Mouse (Mus musculus) erythroblast, embryonic 14.5 days (primary cell): Measurements from ENCODE around the gene Slain2. TPM values are rescaled to one million over a fixed set of nuclear protein-coding genes. Genes with fewer than 3 reads are reported as not detected.
"Not testable (repeated sequence)": the region's sequence is repeated elsewhere in the genome, so short reads cannot be mapped to it uniquely, and the experiment has no call there.

Source experiments
- H3K27me3 ChIP-seq: 2 replicates; pipeline ENCODE4 v1.6.1; 2012; ENCODE audit warnings: inconsistent platforms; ENCODE audit not compliant: control insufficient read depth
- H3K36me3 ChIP-seq: 2 replicates; pipeline ENCODE4 v1.6.1; 2012; ENCODE audit warnings: mild to moderate bottlenecking, inconsistent platforms; ENCODE audit not compliant: control insufficient read depth
- H3K4me1 ChIP-seq: 2 replicates; pipeline ENCODE4 v1.6.1; 2012; ENCODE audit warnings: inconsistent platforms; ENCODE audit not compliant: control insufficient read depth
- H3K4me3 ChIP-seq: replicated peaks from 2 replicates; pipeline ENCODE3; 2012; ENCODE audit warnings: moderate library complexity, mild to moderate bottlenecking, inconsistent platforms
- H3K9me3 ChIP-seq: 2 replicates; pipeline ENCODE4 v1.6.1; 2012; ENCODE audit warnings: low read length, inconsistent platforms, mixed read lengths; ENCODE audit not compliant: control insufficient read depth
- GATA1 ChIP-seq: IDR thresholded peaks from 2 replicates; pipeline ENCODE4 v1.6.1; 2012; ENCODE audit warnings: low read length, inconsistent platforms, mixed read lengths
- TAL1 ChIP-seq: IDR thresholded peaks from 3 replicates; pipeline ENCODE4 v1.6.1; 2012; ENCODE audit warnings: low read length, inconsistent platforms, mixed read lengths
- polyA plus RNA-seq: library from polyadenylated mRNA; stranded (reverse); fragments of >175 nt; gene quantifications from 2 replicates; pipeline ENCODE4 v1.2.3, GENCODE M21; 2012

The Slain2 gene
- polyA plus RNA-seq, 1 experiment: 0.08 TPM

GRCm38 (mm10) chr5:72922796-72923195, 8.7 kb downstream of the Slain2 start:
- no peak for TF ChIP-seq TAL1
- no peak for TF ChIP-seq GATA1
- Histone ChIP-seq H3K4me3 (no peak overlapping the region), H3K9me3 (no peaks in the 10 kb centered on the region), H3K4me1 (no peaks in the 10 kb centered on the region), H3K27me3 (no peaks in the 10 kb centered on the region), H3K36me3 (no peaks in the 10 kb centered on the region)

GRCm38 (mm10) chr5:72927074-72927473, 13.0 kb downstream of the Slain2 start:
- Histone ChIP-seq H3K4me1 (no peaks in the 10 kb centered on the region), H3K9me3 (no peaks in the 10 kb centered on the region), H3K4me3 (no peak overlapping the region), H3K27me3 (no peaks in the 10 kb centered on the region), H3K36me3 (no peaks in the 10 kb centered on the region)
- no peak for TF ChIP-seq GATA1
- TF ChIP-seq TAL1: no peak

DNA sequence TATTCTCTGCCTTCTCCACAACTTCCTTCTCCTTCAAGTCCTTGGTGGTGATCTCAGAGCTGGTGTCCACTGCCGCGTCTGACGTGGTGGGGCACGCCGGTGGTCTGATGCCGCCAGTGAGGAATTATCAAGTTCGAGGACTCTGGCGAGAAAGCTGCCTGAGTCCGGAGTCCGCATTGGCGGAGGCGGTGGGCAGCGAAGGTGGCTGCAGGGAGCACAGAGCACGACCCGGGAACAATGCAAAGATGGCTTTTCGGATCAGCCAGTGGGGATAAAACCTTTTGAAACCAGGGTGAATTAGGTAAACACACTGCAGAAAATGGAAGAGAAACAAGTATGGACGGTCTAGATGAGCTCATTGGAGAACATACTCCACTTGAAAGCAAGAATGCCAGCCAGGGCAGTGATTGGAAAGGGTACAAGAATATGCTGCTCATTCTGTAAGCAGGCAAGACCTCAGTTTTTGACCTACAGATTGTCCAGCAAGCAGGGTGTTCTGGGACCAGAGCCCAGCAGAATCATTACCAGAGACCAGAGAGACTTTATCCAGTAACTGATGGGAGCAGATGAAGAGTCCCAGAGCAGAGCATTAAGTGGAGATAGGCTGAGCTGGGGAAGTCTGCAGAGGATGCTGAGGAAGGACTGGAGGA, 19.0 kb downstream of the Slain2 start:
- TF ChIP-seq TAL1 (no peak), GATA1 (no peak)

GRCm38 (mm10) chr5:72938421-72938820, 24.3 kb downstream of the Slain2 start:
- H3K27me3 ChIP-seq, H3K4me3 ChIP-seq, H3K4me1 ChIP-seq, H3K9me3 ChIP-seq, H3K36me3 ChIP-seq: not testable (repeated sequence)

More for the DNA sequence above, 19.0 kb downstream of the Slain2 start:
- H3K36me3 ChIP-seq: no peaks in the 10 kb centered on the region
- H3K4me1 ChIP-seq: no peaks in the 10 kb centered on the region
- no peaks in the 10 kb centered on the region for H3K9me3 ChIP-seq
- H3K4me3 ChIP-seq: no peak overlapping the region
- no peaks in the 10 kb centered on the region for H3K27me3 ChIP-seq

GRCm38 (mm10) chr5:72939311-72939710, 25.2 kb downstream of the Slain2 start:
- no peaks in the 10 kb centered on the region for H3K4me1 ChIP-seq
- no peaks in the 10 kb centered on the region for H3K27me3 ChIP-seq
- H3K36me3 ChIP-seq: no peaks in the 10 kb centered on the region; the same call in 1 of the 2 replicates
- H3K9me3 ChIP-seq: no peaks in the 10 kb centered on the region
- H3K4me3 ChIP-seq: no peak overlapping the region
- TF ChIP-seq GATA1 (no peak), TAL1 (no peak)

GRCm38 (mm10) chr5:72940906-72941432, 26.9 kb downstream of the Slain2 start:
- TF ChIP-seq TAL1: no peak
- TF ChIP-seq GATA1: no peak
- no peaks in the 10 kb centered on the region for H3K9me3 ChIP-seq
- no peaks in the 10 kb centered on the region for H3K4me1 ChIP-seq
- H3K4me3 ChIP-seq: no peak overlapping the region
- H3K27me3 ChIP-seq: no peaks in the 10 kb centered on the region
- H3K36me3 ChIP-seq: no peaks in the 10 kb centered on the region; the same call in 1 of the 2 replicates

- Histone ChIP-seq H3K9me3 (no peaks in the 10 kb centered on the region), H3K4me3 (no peak overlapping the region), H3K27me3 (no peaks in the 10 kb centered on the region), H3K36me3 (no peaks in the 10 kb centered on the region; the same call in 1 of the 2 replicates), H3K4me1 (no peaks in the 10 kb centered on the region)
- TF ChIP-seq GATA1 (no peak), TAL1 (no peak)
Measured at GRCm38 (mm10) chr5:72948136-72948535, 34.0 kb downstream of the Slain2 start.

DNA sequence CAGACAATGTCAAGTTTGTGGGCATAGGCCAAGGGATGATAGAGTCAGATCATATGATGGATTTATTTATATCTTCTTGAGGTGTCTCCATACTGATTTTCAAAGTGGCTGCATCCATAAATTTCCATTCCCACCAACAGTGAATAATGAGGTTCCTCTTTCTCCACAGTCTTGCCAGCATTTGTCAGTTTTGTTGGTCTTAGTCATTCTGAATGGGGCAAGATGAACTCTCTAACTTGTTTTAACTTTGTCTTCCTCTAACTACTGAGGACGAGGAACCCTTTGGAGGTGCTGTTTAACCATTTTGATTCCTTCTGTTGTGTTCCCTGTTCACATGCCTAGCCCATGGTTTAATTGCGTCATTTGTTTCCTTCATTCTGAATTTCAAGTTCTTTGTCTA, 36.1 kb downstream of the Slain2 start:
- TF ChIP-seq TAL1 (no peak), GATA1 (no peak)
- no peaks in the 10 kb centered on the region for H3K9me3 ChIP-seq
- H3K36me3 ChIP-seq: no peaks in the 10 kb centered on the region; the same call in 1 of the 2 replicates
- H3K4me3 ChIP-seq: no peak overlapping the region
- H3K27me3 ChIP-seq: no peaks in the 10 kb centered on the region
- H3K4me1 ChIP-seq: no peaks in the 10 kb centered on the region

GRCm38 (mm10) chr5:72953996-72954604, 40.0 kb downstream of the Slain2 start:
- Histone ChIP-seq H3K36me3 (no peaks in the 10 kb centered on the region), H3K9me3 (no peaks in the 10 kb centered on the region), H3K4me3 (no peak overlapping the region), H3K4me1 (no peaks in the 10 kb centered on the region), H3K27me3 (no peaks in the 10 kb centered on the region)
- TF ChIP-seq GATA1 (no peak), TAL1 (no peak)

DNA sequence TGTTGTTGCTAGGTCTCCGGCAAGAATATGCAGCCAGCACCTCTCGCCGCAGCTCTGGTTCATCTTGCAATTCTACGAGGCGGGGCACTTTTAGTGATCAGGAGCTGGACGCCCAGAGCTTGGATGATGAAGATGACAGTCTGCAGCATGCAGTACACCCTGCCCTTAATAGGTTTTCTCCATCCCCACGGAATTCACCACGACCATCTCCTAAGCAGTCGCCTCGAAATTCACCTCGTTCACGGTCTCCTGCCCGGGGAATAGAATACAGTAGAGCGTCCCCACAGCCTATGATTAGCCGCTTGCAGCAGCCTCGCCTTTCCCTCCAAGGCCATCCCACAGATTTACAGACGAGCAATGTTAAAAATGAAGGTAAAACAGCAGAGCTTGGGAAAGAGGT, 43.2 kb downstream of the Slain2 start:
- H3K4me1 ChIP-seq: no peaks in the 10 kb centered on the region
- no peaks in the 10 kb centered on the region; the same call in 1 of the 2 replicates for H3K36me3 ChIP-seq
- H3K27me3 ChIP-seq: no peaks in the 10 kb centered on the region
- TF ChIP-seq GATA1: no peak
- TF ChIP-seq TAL1: no peak
- no peaks in the 10 kb centered on the region for H3K9me3 ChIP-seq
- no peak overlapping the region for H3K4me3 ChIP-seq
